Mouse (Mus musculus): ENCODE data around the gene Iqsec1.
A peak's percentile ranks its signal among the peaks of the same experiment; 100 is the strongest.

The Iqsec1 gene

GRCm38 (mm10) chr6:90889356-90890285 lies 98.9 kb downstream of the Iqsec1 start:
- no peak for DNase-seq (ENCODE audit: low spot score)

GRCm38 (mm10) chr6:90887024-90887775 lies 101.3 kb downstream of the Iqsec1 start:
- DNase-seq (ENCODE audit: low spot score) = no peak

- no peak for DNase-seq (ENCODE audit: low spot score)
Observed at GRCm38 (mm10) chr6:90885626-90886025, 102.9 kb downstream of the Iqsec1 start.

- no peak for DNase-seq (ENCODE audit: low spot score)
Observed at GRCm38 (mm10) chr6:90884631-90885030, 103.9 kb downstream of the Iqsec1 start.

- no peak for DNase-seq (ENCODE audit: low spot score)
Observed at GRCm38 (mm10) chr6:90880975-90881374, 107.5 kb downstream of the Iqsec1 start.

- DNase-seq (ENCODE audit: low spot score) = no peak
Observed at GRCm38 (mm10) chr6:90880404-90880803, 108.1 kb downstream of the Iqsec1 start.

- no peak for DNase-seq (ENCODE audit: low spot score)
Observed at GRCm38 (mm10) chr6:90871581-90871980, 116.9 kb downstream of the Iqsec1 start.

GRCm38 (mm10) chr6:90868033-90868432 lies 120.5 kb downstream of the Iqsec1 start:
- no peak for DNase-seq (ENCODE audit: low spot score)

- DNase-seq (ENCODE audit: low spot score) = no peak
Observed at GRCm38 (mm10) chr6:90861370-90861769, 127.1 kb downstream of the Iqsec1 start.

GRCm38 (mm10) chr6:90857844-90858243 lies 130.6 kb downstream of the Iqsec1 start:
- no peak for DNase-seq (ENCODE audit: low spot score)

- no peak for DNase-seq (ENCODE audit: low spot score)
Observed at GRCm38 (mm10) chr6:90852360-90852759, 136.1 kb downstream of the Iqsec1 start.

GRCm38 (mm10) chr6:90848068-90848467 lies 140.4 kb downstream of the Iqsec1 start:
- DNase-seq (ENCODE audit: low spot score) = no peak

GRCm38 (mm10) chr6:90847523-90847922 lies 141.0 kb downstream of the Iqsec1 start:
- DNase-seq (ENCODE audit: low spot score) = no peak

- no peak for DNase-seq (ENCODE audit: low spot score)
Observed at GRCm38 (mm10) chr6:90839972-90840371, 148.5 kb downstream of the Iqsec1 start.

GRCm38 (mm10) chr6:90836749-90837148 lies 151.7 kb downstream of the Iqsec1 start:
- no peak for DNase-seq (ENCODE audit: low spot score)

- no peak for DNase-seq (ENCODE audit: low spot score)
Observed at GRCm38 (mm10) chr6:90829536-90829935, 158.9 kb downstream of the Iqsec1 start.

GRCm38 (mm10) chr6:90825063-90825462 lies 163.4 kb downstream of the Iqsec1 start:
- no peak for DNase-seq (ENCODE audit: low spot score)

- DNase-seq (ENCODE audit: low spot score) = no peak
Observed at GRCm38 (mm10) chr6:90823322-90823721, 165.2 kb downstream of the Iqsec1 start.

GRCm38 (mm10) chr6:90821916-90822602 lies 166.4 kb downstream of the Iqsec1 start:
- DNase-seq (ENCODE audit: low spot score) = no peak

- DNase-seq (ENCODE audit: low spot score) = no peak
Observed at GRCm38 (mm10) chr6:90819880-90820279, 168.6 kb downstream of the Iqsec1 start.

- peak; percentile 68 for DNase-seq (ENCODE audit: low spot score)
Observed at GRCm38 (mm10) chr6:90818956-90819355, 169.5 kb downstream of the Iqsec1 start.

GRCm38 (mm10) chr6:90816551-90816950 lies 171.9 kb downstream of the Iqsec1 start:
- no peak for DNase-seq (ENCODE audit: low spot score)

Data from c-Kit-positive CD71-positive TER-119-positive erythroid progenitor cells, embryonic 14.5 days (primary cell).